Mouse (Mus musculus): ENCODE data around the gene Epn1. TPM values are rescaled to one million over a fixed set of nuclear protein-coding genes. Genes with fewer than 3 reads are reported as not detected.
"Not testable (repeated sequence)": the region's sequence is repeated elsewhere in the genome, so short reads cannot be mapped to it uniquely, and the experiment has no call there.

Gene Epn1
- total RNA-seq, 4 experiments from 2014 or later, result 124 to 175 (median 142) TPM

DNA sequence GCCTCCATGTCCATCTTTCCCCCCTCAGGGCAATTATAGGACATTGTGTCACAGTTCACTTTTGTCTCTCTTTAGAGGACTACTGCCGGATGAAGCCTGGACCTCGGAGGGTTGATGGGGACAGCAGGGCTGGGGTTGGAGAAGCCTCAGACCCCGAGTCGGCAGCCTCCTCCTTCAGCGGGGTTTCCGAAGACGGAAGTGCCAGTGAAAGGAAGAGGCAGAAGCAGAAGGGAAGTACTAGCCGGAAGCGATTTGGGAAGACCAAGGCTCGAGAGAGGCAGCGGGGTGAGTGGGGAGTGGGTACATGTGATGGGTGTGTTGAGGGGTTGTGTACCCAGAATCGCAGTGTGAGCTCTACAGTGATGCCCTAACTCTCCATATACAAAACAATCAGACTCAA is 20.6 kb upstream of the Epn1 start:
- DNase-seq, result no peak

DNA sequence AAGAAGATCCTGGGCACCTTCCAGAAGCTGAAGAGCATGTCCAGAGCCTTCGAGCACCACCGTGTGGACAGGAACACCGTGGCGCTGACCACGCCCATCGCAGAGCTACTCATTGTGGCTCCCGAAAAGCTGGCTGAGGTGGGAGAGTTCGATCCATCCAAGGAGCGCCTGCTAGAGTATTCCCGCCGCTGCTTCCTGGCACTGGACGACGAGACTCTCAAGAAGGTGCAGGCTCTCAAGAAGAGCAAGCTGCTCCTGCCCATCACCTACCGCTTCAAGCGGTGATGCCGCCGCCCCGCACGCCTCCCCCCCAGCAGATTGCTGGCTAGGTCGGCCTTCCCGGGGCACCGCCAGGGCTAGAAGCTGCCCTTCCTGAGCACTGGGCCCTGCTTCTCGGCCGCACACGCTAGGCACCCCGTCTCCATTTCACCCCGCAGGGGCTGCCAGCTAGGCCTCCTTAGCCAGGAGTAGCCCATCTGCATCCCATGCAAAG is 19.8 kb upstream of the Epn1 start:
- DNase-seq, result peak; percentile 82

DNA sequence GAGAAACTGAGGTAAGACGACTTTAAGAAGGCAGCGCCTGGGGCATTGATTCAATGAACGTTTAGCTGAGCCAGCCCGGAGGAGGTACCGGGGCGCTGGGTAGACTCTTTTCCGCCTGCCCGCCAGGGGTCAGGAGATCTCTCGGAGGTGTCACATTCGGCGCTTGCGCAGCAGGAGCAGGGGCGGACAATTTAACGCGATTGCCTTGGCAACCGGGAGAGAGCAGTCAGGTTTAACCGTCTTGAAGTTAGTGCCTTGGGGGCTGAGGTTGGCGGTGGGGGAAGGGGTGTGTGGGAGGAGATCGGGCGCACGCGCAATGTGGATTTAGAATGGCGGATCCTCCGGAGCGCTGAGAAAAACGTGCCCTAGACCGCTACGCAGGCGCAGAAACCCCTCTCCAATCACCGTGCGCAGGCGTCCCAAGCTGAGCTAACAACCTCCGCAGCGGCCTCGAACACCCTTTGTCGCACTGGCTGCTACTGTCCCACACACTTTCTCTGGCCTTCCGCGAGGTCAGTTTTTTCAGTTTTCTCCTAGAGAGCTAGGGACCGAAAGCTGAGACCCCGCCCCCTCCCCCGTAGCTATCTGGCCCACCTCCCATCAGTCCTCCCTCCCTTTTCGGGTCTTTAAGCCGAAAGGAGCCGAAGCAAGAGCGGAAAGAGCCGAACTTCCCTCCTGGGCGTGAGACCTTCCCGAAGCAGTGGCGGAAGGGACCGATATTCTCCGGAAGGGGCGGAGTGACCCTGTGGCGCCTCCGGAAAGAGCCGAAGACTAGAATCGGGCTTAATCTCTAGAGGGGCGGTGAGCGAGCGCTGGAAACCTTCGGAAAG is 18.9 kb upstream of the Epn1 start:
- DNase-seq, result peak; percentile 97

DNA sequence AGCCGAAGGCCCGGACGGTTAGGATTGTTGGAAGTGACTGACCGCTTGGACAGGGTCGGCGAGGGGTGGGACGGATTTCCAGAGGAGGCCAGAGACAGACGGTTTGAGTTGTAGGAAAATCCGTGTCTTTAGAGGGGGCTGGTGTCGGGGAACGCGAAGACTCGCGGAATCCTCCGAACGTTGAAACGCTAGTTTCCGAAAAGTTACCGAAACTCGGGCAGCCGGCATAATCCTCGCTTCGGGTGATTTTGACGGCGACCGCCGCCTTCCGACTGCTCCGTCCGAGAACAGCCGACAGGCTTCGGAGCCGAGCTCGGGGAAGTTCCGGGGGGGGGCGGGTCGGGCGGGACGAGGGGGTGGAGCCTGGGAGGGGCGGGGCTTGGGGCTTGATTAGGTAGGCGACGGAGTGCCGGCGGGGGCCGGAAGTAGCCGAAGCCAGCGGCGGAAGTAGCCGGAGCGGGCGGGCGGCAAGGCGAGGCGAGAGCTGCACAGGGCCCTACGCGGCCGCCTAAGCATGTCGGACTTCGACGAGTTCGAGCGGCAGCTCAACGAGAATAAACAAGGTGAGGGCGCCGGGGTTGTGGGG is 18.2 kb upstream of the Epn1 start, which contains the start of gene U2af2:
U2af2 (plus strand) TSS at position 370 of the 586 bp plus-strand sequence.
- peak; percentile 90 for DNase-seq

DNA sequence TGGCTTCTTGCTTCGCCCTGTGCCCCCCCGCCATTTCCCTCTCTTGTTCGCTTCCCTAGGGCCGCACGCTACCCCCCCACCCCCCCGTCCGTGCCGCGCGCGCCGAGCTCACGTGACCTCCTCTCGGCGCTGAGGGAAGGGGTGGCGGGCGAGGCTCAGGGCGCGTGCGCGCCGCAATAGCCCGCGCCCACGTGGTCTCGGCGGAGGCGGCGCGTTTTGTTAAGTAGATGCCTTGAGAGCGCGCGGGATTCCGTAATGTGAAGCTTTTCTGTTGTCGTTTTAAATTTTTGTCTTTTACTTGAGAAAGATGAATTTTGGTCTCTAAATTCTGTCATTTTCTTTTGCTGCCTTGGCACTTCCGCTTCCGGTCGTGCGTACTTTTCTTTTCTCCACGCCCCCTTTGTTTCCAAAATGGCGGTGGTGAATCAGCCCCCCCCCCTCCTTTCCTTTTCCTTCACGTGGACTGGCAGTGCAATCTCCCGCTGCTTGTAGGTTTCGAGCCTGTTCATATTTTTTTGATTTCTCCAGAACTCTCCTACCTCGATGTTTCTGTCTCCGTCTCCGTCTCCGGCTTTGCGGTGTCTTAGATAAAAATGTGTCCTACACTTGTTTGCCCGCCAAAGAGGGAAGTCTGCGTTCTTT is 17.6 kb upstream of the Epn1 start:
- DNase-seq, result no peak

DNA sequence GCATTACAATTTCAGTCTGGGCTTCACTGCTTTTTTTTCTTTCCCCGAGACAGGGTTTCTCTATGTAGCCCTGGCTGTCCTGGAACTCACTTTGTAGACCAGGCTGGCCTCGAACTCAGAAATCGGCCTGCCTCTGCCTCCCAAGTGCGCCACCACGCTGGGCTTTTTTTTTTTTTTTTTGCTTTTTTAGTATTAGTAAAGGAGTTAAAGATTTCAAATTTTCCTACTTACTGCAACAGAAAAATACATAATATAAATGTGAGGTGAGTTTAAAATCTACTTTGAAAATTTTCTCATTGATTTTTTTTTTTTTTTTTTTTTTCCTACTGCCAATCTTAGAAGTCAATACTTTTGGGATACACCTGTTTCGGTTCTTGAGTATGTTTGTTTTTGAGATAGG is 15.1 kb upstream of the Epn1 start:
- DNase-seq, result no peak

DNA sequence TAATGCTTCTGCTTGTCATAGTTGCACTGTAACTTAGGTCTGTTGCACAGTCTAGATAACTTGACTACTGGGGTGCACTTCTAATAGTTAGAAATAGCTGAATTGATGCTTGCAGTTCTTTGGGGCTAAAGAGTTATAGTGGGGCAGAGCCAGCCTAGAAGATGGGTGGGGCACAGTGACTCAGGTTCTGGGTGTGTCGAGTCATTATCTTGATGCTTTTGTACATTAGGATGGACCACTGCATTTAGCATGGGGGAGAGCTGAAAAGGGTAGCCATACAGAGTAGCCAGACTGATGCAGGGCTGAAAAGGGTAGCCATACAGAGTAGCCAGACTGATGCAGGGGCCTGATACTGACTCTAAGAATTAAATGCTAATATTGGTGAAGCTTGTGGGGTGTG is 6.4 kb upstream of the Epn1 start:
- DNase-seq, result no peak

DNA sequence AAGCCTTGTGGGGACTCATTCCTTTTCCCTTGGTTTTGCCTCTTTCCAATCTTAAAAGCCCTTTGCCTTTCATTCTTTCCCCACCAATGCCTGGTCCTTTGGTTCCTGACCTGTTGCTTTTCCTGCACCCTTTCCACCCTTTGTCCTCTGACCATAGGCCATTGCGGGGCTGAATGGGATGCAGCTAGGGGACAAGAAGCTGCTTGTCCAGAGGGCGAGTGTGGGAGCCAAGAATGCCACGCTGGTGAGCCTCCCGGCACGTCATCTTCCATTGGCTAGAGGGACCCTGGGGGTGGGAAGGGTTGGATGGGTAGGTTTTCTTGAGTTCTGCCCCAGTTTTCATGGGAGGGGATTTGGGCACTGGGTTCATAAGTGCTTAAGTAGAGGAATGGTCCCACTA is 5.1 kb upstream of the Epn1 start:
- no peak for DNase-seq

DNA sequence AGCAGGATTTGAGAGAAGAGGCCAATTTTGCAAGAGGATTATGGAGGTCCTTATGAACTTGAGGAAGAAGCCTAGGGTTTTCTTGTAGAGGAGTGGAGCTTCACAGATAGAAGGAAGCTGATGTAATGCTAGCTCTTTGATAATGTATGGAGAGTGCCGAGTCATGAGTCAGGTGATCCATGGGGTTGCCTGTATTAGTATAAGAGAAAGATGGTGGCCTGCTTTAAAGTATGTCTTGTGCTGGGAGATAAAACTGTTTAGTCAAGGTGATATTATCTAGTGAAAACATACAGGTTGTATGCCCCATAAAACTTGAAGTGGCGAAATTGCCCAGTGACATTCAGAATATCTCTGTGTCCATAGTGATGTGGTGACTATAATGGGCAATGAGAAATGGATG is 3.1 kb upstream of the Epn1 start:
- DNase-seq, result no peak

DNA sequence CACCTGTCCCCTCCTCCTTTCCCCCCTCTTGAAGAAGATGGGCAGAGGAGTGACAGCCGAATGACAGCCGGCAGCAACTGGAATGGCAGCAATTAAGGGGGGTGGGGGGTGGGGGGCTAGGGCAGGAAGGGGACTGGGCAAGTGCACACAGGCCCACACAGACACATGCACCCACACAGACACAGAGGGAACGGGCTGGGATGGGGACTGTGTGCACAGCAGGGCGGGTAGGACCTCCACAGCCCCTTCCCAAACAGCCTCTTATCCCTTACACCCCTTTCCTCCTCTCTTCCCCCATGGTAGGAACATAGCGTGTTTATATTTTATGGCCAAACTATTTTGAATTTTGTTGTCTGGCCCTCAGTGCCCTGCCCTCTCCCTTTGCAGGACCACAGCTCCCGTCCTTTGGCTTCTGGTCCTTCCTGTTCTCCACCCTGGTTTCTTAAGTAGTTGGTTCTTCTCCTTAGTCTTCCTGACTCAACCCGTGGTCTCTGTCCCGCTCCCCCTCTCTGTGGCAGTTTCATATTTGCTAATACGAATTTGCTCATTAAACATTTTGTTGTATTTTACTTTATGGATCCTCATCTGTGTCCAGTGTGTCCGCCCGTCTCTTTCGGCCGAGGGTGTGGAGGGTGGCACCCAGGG is 548 bp upstream of the Epn1 start:
- DNase-seq, result not testable (repeated sequence)

DNA sequence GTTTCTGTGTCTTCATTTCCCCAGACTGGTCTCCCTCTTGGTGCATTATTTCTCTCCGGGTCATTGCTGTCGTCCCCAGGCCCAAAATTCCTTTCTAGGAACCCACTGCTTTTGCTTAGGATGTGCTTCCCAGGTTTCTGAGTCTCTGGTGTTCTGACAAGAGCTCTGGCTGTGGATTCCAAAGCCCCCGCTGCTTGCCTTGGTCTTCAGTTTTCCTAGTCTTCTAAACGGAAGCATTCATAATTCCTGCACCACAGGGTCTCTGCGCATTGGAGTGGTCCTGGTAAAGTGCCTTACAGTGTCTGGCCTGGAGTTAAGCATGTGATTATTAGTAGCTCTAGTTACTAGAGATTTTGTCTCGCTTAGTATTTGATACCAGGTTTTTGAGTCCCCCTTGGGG is 780 bp downstream of the Epn1 start:
- no peak for DNase-seq

DNA sequence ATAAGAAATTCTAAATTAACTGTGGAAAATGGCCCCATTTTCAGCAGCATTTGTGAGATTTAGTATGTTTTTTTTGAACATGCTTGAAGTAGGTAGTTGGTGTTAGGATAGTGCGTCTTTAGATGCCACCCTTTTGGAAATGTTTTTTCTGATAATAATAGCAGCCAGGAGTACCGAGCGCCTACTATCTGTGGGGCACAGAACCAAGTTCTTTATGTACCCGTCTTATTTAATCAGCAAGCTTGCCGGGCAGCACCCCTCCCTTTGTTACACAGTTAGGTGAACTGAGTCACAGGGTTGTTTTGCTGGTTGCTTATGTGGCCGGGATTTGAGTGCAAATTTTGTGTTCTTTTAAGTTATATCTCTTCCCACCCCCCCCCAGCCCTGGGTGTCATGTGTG is 1.2 kb downstream of the Epn1 start:
- DNase-seq, result no peak

DNA sequence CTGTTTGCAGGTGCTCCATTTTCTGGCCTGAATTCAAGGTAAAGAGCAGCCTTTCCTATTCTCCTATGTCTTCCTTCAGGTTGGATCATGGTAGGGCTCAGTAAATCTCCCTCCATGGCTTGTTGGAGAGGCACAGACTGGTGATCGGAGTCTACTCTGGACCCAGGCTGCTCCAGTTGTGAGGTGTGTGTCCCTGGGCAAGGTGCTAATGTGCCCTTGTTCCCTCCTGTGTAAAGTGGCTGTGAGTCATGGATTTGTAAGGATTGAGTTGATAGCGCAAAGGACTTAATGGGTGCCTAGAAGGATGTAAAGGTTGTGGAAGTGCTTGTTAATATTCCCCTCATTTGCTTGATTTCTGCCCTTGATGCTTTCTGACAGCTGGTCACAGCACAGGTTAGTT is 1.9 kb downstream of the Epn1 start:
- DNase-seq, result no peak

DNA sequence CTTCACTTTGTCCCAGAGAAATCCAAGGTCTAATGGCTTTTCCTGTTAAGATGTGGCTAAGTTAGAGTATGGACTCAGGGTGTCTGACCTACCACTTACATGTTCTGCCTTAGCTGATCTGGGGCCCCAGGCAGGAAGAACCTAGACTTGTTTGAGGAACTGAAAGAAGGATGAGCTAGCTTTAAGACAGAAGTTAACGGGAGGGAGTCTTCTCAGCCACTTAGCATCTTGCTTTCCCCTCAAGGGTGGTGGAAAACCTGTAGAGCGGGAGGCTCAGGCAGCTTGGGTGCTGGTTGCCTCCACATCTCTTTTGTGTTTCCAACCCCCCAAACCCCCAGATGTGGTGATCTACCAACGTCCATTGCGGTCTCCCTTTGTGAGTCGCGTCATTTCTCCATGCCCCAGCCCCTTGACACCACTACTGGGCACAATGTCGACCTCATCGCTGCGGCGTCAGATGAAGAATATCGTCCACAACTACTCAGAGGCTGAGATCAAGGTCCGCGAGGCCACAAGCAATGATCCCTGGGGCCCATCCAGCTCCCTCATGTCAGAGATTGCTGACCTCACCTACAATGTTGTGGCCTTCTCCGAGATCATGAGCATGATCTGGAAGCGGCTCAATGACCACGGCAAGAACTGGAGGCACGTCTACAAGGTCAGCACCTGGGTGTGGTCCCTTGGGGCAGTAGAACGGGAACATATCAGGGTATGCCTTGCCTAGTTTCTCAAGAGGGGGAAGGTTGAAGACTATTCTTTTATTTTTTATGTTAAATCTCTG is 3.5 kb downstream of the Epn1 start:
- no peak for DNase-seq

DNA sequence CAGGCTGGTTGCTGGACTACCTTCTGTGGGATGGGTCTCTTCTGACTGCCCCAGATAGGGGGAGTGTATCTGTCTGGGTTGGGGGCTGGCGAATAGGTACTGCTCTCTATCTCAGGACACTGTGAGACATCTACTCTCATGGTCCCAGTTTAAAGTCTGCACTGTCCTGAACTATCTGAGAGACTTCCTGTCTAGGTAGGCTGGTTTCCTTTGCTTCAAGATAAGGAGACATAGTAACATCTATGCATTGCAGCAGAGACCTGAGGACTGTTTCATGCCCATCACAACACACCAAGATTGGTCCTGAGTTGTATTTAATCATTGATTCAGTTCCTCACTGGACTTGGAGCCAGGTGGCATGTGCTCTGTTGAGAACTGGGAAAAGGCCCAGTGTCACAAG is 5.5 kb downstream of the Epn1 start:
- no peak for DNase-seq

DNA sequence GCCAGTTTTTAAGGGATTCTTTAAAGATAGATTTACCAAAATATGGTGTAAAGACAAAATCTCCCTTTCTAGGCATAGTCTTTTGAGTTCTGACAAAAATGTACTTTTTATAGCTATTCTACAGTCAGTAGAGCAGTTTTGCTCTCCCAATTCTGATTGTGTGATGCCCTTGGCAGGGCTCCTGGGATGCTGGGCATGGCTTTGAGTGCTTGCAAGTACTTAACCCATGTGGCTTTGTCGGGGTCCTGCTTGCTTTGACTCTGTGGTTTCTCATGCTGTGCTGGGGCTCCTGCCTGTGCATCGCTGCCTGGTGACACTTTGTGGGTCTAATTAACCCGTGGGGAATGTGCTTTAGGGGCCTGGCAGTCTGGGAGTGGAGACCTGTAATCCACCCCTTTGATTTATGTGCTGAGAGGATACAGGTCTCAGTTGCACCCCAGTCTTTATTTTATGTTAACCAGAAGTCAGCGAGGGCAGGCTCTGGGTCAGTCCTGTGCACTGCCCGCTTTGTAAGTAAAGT is 6.9 kb downstream of the Epn1 start:
- no peak for DNase-seq

DNA sequence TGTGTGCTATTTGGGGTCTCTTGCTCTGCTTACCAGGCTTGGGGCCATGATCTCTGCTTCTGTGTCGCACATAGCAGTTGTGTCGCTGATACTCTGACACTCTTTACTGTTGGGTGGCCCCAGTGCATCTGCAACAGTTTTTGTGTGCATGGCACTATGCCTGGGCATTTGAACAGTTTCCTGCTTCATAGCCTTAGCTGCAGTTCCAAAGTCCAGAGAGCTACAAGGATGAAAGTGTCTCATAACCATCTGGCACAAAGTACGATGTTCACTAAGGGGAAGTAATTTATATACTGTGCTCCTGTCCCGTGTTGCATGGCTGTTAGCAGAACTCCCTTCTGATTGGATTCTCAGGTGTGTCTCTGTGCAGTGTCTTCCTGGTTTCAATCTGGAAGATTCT is 7.9 kb downstream of the Epn1 start:
- no peak for DNase-seq

DNA sequence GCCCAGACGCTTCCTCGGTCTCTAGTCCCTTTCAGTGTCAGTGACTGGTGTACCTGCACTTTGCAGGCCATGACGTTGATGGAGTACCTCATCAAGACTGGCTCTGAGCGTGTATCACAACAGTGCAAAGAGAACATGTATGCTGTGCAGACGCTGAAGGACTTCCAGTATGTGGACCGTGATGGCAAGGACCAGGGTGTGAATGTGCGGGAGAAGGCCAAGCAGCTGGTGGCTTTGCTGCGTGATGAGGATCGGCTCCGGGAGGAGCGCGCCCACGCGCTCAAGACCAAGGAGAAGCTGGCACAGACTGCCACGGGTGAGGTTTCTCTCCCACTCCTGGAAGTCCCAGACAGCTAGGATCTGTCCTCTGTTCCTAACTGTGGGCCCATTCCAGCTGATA is 9.8 kb downstream of the Epn1 start:
- no peak for DNase-seq

DNA sequence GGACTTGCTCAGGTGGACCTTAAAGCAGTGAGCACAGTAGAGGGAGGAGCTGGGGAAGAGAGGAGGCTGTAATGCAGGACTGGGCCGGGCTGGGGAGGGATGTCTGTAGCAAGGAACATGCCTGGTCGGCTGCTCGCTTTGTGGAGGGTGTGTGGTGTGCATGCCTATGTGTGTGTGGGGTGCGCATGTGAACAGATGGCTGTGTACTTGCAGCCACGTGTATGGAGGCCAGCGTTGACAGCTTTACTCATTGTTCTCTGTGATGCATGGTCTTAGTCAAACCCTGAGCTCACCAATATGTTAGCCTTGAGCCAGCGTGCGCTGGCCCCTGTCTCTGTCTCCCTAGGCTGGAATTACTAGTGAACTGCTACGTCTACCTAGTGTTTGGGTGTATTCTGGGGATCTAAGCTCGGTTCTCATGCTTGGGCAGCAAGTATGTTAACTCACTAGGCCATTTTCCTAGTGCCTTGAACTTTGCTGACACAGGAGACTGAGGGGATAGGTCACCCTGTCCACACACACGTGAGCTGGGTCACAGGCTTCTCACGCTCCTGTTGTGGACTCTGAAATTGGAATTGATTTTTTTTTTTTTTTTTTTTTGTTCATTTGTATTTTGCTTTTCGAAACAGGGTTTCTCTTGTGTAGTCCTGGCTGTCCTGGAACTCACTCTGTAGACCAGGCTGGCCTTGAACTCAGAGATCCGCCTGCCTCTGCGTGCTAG is 11.1 kb downstream of the Epn1 start:
- no peak for DNase-seq

DNA sequence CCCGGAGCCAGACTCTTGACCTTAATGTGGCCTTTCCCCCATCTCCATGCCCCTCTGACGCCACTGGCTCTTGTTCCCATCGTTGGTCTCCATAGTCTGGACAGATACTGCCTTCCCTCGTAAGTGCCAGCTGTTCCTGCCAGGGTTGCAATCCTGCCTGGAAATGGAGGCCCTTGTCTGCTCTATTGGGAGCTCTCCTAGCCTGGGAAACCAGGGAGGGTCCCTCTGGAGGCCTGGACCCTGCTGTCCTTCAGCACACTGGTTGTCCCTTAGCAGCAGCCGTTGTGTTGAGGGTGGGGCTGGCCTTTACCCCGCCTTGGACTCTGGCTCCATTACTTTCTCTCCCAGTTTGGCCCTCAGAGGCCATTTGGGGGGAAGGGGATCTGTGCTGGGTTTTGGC is 12.3 kb downstream of the Epn1 start:
- no peak for DNase-seq

DNA sequence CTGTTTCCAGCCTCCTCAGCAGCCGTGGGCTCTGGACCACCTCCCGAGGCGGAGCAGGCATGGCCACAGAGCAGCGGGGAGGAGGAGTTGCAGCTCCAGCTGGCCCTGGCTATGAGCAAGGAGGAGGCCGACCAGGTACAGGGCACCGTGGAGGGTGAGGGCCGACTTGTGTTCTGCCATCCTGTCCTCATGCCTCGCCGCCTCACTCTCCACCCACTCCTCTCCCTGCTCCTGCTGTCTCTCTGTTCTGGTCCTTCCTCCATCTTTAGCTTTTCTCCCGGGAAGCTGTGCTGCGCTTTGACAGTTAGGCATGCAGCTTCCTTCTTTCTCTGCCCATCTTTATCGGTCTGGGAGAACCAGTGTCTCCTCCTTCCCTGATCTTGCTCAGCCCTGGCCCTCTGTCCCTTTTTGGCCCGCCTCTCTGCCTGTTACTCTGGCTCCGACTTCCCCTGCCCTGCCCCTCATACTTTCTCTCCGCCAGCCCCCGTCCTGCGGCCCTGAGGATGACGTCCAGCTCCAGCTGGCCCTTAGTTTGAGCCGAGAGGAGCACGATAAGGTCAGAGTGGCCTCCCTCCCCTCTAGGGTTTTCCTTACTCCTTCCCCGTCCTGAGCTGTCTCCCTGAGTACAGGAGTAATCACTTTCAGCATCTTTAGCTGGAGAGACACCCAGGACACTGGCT is 12.9 kb downstream of the Epn1 start:
- DNase-seq, result no peak
